Mouse (Mus musculus): Measurements from ENCODE around the gene Zfp750. TPM values are rescaled to one million over a fixed set of nuclear protein-coding genes. Genes with fewer than 3 reads are reported as not detected.

Gene Zfp750
- 6.1 and 8.2 TPM in 2 replicates for polyA plus RNA-seq (2011; ENCODE audit: insufficient read depth, insufficient read length, low read depth, missing spikeins)

- H3K27ac ChIP-seq (ENCODE audit: insufficient read depth, low read length) = peak within 1 kb of the TSS; percentile 86
- no peaks in the 10 kb centered on the region; the same call in 1 of the 2 replicates for H3K36me3 ChIP-seq (ENCODE audit: control insufficient read depth, insufficient read depth, low read length, poor library complexity, severe bottlenecking)
- no peaks in the 10 kb centered on the region for H3K9me3 ChIP-seq (replicated peaks; ENCODE audit: control insufficient read depth, insufficient read depth, low read length, poor library complexity, severe bottlenecking)
- no peaks in the 10 kb centered on the region for H3K27me3 ChIP-seq (ENCODE audit: control insufficient read depth, insufficient read depth, low read length, poor library complexity, severe bottlenecking)
- TF ChIP-seq EP300 (IDR thresholded peaks at IDR 0.05; ENCODE audit: insufficient read depth, low read depth, low read length) (peak; percentile 77; the same call in 1 of the 2 replicates), CTCF (IDR thresholded peaks at IDR 0.05; ENCODE audit: low read depth, low read length) (no peak), POLR2A (IDR thresholded peaks at IDR 0.05; ENCODE audit: insufficient read depth, low read length) (peak; percentile 39)
- peaks cover 5% of the 10 kb centered on the region for H3K4me1 ChIP-seq (ENCODE audit: control insufficient read depth, insufficient read depth, low read length)
- peak within 1 kb of the TSS; percentile 37 for H3K4me3 ChIP-seq (ENCODE audit: low read depth, low read length)
- H3K9ac ChIP-seq (ENCODE audit: low read depth, poor library complexity, severe bottlenecking) = peak within 1 kb of the TSS; percentile 38
Observed at GRCm38 (mm10) chr11:121519131-121519530, at the start of gene Zfp750. Gene Zfp750 (minus strand): TSS chr11:121519333.

GRCm38 (mm10) chr11:121564265-121564664 lies 45.1 kb upstream of the Zfp750 start:
- Histone ChIP-seq H3K4me1 (ENCODE audit: control insufficient read depth, insufficient read depth, low read length) (no peaks in the 10 kb centered on the region), H3K4me3 (ENCODE audit: low read depth, low read length) (no peak overlapping the region), H3K36me3 (ENCODE audit: control insufficient read depth, insufficient read depth, low read length, poor library complexity, severe bottlenecking) (no peaks in the 10 kb centered on the region), H3K9ac (ENCODE audit: low read depth, poor library complexity, severe bottlenecking) (no peak overlapping the region), H3K27ac (ENCODE audit: insufficient read depth, low read length) (no peak overlapping the region), H3K9me3 (replicated peaks; ENCODE audit: control insufficient read depth, insufficient read depth, low read length, poor library complexity, severe bottlenecking) (no peaks in the 10 kb centered on the region), H3K27me3 (ENCODE audit: control insufficient read depth, insufficient read depth, low read length, poor library complexity, severe bottlenecking) (no peaks in the 10 kb centered on the region)
- TF ChIP-seq CTCF (IDR thresholded peaks at IDR 0.05; ENCODE audit: low read depth, low read length) = no peak

- no peak overlapping the region for H3K9ac ChIP-seq (ENCODE audit: low read depth, poor library complexity, severe bottlenecking)
- TF ChIP-seq EP300 (IDR thresholded peaks at IDR 0.05; ENCODE audit: insufficient read depth, low read depth, low read length) (no peak), POLR2A (IDR thresholded peaks at IDR 0.05; ENCODE audit: insufficient read depth, low read length) (no peak), CTCF (IDR thresholded peaks at IDR 0.05; ENCODE audit: low read depth, low read length) (no peak)
- H3K27ac ChIP-seq (ENCODE audit: insufficient read depth, low read length) = no peak overlapping the region
Observed at GRCm38 (mm10) chr11:121563312-121563711, 44.2 kb upstream of the Zfp750 start.

GRCm38 (mm10) chr11:121560294-121560663 lies 41.1 kb upstream of the Zfp750 start:
- no peaks in the 10 kb centered on the region for H3K27me3 ChIP-seq (ENCODE audit: control insufficient read depth, insufficient read depth, low read length, poor library complexity, severe bottlenecking)
- no peak overlapping the region for H3K9ac ChIP-seq (ENCODE audit: low read depth, poor library complexity, severe bottlenecking)
- TF ChIP-seq CTCF (IDR thresholded peaks at IDR 0.05; ENCODE audit: low read depth, low read length) (no peak), EP300 (IDR thresholded peaks at IDR 0.05; ENCODE audit: insufficient read depth, low read depth, low read length) (no peak), POLR2A (IDR thresholded peaks at IDR 0.05; ENCODE audit: insufficient read depth, low read length) (no peak)

More at GRCm38 (mm10) chr11:121563312-121563711, 44.2 kb upstream of the Zfp750 start:
- Histone ChIP-seq H3K27me3 (ENCODE audit: control insufficient read depth, insufficient read depth, low read length, poor library complexity, severe bottlenecking) (no peaks in the 10 kb centered on the region), H3K36me3 (ENCODE audit: control insufficient read depth, insufficient read depth, low read length, poor library complexity, severe bottlenecking) (no peaks in the 10 kb centered on the region), H3K4me1 (ENCODE audit: control insufficient read depth, insufficient read depth, low read length) (no peaks in the 10 kb centered on the region), H3K9me3 (replicated peaks; ENCODE audit: control insufficient read depth, insufficient read depth, low read length, poor library complexity, severe bottlenecking) (no peaks in the 10 kb centered on the region), H3K4me3 (ENCODE audit: low read depth, low read length) (no peak overlapping the region)

DNA sequence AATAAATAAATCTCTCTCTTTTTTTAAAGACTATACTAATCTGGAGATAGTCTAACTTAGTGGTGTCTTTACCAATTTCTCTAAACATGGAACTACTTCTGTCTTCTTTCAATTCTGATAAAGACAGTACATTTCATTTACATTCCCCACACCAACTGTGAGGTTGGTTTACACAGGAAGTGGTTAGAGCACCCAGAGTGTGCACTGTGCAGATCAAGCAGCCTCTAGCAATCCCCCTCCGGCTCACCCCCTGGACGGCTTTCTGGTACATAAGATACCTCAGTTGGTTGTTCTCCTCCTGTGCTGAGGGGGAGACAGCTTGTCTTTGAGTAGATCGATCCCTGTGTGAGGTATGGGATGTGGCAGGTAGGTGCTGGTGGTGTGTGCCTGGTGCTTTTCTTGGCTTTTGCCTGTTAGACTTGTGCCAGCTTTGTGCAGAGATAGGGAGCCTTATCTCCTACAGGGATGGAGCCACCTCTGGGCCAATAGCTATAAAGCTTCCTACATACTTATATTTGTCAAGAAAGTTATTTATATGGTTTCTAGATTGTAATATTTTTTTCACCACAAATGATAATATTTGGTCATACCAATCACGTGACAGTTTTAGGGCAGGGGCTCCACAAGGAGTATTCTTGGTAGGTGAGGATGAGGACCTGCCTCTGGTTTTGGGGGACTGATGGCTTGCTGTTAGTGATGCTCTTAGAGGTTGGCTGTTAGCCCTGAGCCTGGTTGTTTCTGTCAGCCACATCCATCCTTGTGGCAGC lies 40.6 kb upstream of the Zfp750 start:
- H3K36me3 ChIP-seq (ENCODE audit: control insufficient read depth, insufficient read depth, low read length, poor library complexity, severe bottlenecking) = no peaks in the 10 kb centered on the region
- no peak overlapping the region for H3K27ac ChIP-seq (ENCODE audit: insufficient read depth, low read length)
- H3K4me3 ChIP-seq (ENCODE audit: low read depth, low read length) = no peak overlapping the region
- H3K9me3 ChIP-seq (replicated peaks; ENCODE audit: control insufficient read depth, insufficient read depth, low read length, poor library complexity, severe bottlenecking) = no peaks in the 10 kb centered on the region
- H3K9ac ChIP-seq (ENCODE audit: low read depth, poor library complexity, severe bottlenecking) = no peak overlapping the region
- no peaks in the 10 kb centered on the region for H3K27me3 ChIP-seq (ENCODE audit: control insufficient read depth, insufficient read depth, low read length, poor library complexity, severe bottlenecking)
- TF ChIP-seq POLR2A (IDR thresholded peaks at IDR 0.05; ENCODE audit: insufficient read depth, low read length) = no peak
- TF ChIP-seq EP300 (IDR thresholded peaks at IDR 0.05; ENCODE audit: insufficient read depth, low read depth, low read length) = no peak
- no peak for TF ChIP-seq CTCF (IDR thresholded peaks at IDR 0.05; ENCODE audit: low read depth, low read length)
- H3K4me1 ChIP-seq (ENCODE audit: control insufficient read depth, insufficient read depth, low read length) = no peaks in the 10 kb centered on the region

More at GRCm38 (mm10) chr11:121560294-121560663, 41.1 kb upstream of the Zfp750 start:
- Histone ChIP-seq H3K9me3 (replicated peaks; ENCODE audit: control insufficient read depth, insufficient read depth, low read length, poor library complexity, severe bottlenecking) (no peaks in the 10 kb centered on the region), H3K4me1 (ENCODE audit: control insufficient read depth, insufficient read depth, low read length) (no peaks in the 10 kb centered on the region), H3K27ac (ENCODE audit: insufficient read depth, low read length) (no peak overlapping the region), H3K36me3 (ENCODE audit: control insufficient read depth, insufficient read depth, low read length, poor library complexity, severe bottlenecking) (no peaks in the 10 kb centered on the region), H3K4me3 (ENCODE audit: low read depth, low read length) (no peak overlapping the region)

- Histone ChIP-seq H3K9me3 (replicated peaks; ENCODE audit: control insufficient read depth, insufficient read depth, low read length, poor library complexity, severe bottlenecking) (no peaks in the 10 kb centered on the region), H3K27ac (ENCODE audit: insufficient read depth, low read length) (no peak overlapping the region), H3K4me3 (ENCODE audit: low read depth, low read length) (no peak overlapping the region), H3K4me1 (ENCODE audit: control insufficient read depth, insufficient read depth, low read length) (no peaks in the 10 kb centered on the region), H3K9ac (ENCODE audit: low read depth, poor library complexity, severe bottlenecking) (no peak overlapping the region), H3K27me3 (ENCODE audit: control insufficient read depth, insufficient read depth, low read length, poor library complexity, severe bottlenecking) (no peaks in the 10 kb centered on the region), H3K36me3 (ENCODE audit: control insufficient read depth, insufficient read depth, low read length, poor library complexity, severe bottlenecking) (no peaks in the 10 kb centered on the region)
- TF ChIP-seq EP300 (IDR thresholded peaks at IDR 0.05; ENCODE audit: insufficient read depth, low read depth, low read length) (no peak), POLR2A (IDR thresholded peaks at IDR 0.05; ENCODE audit: insufficient read depth, low read length) (no peak), CTCF (IDR thresholded peaks at IDR 0.05; ENCODE audit: low read depth, low read length) (no peak)
Observed at GRCm38 (mm10) chr11:121558522-121558921, 39.4 kb upstream of the Zfp750 start.
